Mouse (Mus musculus): Measurements from ENCODE around the gene Bub3. TPM values are rescaled to one million over a fixed set of nuclear protein-coding genes. Genes with fewer than 3 reads are reported as not detected.

The Bub3 gene
- polyA plus RNA-seq, 1 experiment = 88.8 TPM

DNA sequence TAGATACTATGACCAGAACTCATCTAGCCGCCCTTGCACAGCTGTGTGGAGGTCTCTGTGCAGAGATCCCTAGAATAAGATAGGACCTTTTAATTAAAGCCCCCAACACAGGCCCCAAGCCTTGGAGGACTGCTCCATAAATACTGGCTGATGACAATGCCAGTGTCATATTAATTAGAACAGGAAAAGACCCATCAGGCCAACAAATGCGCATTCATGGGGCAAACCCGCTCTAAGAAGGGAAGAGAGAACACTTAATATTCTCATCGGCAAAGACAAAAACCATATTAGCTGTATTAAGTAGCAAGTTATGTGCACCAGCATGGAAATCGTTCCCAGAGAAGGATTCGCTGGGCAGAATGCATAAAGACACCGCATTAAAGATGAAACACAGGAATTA lies 42.1 kb downstream of the Bub3 start:
- no peak overlapping the region for H3K4me3 ChIP-seq (ENCODE audit: insufficient read depth, low read length)
- H3K4me1 ChIP-seq (ENCODE audit: control insufficient read depth, insufficient read depth, low read length) = no peaks in the 10 kb centered on the region
- H3K27ac ChIP-seq (ENCODE audit: insufficient read depth, low read length) = no peak overlapping the region
- TF ChIP-seq CTCF (IDR thresholded peaks at IDR 0.05; ENCODE audit: extremely low read depth, insufficient read depth, low read length) = no peak
- no peak for TF ChIP-seq POLR2A (IDR thresholded peaks at IDR 0.05; ENCODE audit: extremely low read depth, insufficient read depth, low read length)

DNA sequence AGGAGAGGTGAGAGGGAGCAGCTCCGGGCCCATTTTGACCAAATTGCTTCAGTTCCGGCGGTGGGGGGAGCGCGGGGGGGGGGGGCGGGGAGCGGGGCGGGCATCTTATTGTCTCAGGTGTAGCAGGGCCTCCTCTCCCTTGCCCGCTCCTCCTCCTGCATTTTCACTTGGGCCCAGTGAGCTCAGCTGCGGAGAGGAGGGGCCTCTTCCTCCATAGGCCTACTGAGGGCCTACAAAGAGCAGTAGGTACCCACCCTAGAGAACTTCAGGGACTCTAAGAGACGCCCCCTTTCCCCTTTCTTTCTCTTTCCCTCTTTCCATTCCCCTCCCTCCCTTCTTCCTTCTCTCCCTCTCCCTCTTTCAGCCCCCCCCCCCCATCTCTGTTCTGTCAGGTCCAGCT lies 43.2 kb downstream of the Bub3 start:
- H3K4me1 ChIP-seq (ENCODE audit: control insufficient read depth, insufficient read depth, low read length) = no peaks in the 10 kb centered on the region
- no peak overlapping the region for H3K4me3 ChIP-seq (ENCODE audit: insufficient read depth, low read length)
- no peak overlapping the region for H3K27ac ChIP-seq (ENCODE audit: insufficient read depth, low read length)
- TF ChIP-seq POLR2A (IDR thresholded peaks at IDR 0.05; ENCODE audit: extremely low read depth, insufficient read depth, low read length) (no peak), CTCF (IDR thresholded peaks at IDR 0.05; ENCODE audit: extremely low read depth, insufficient read depth, low read length) (no peak)

DNA sequence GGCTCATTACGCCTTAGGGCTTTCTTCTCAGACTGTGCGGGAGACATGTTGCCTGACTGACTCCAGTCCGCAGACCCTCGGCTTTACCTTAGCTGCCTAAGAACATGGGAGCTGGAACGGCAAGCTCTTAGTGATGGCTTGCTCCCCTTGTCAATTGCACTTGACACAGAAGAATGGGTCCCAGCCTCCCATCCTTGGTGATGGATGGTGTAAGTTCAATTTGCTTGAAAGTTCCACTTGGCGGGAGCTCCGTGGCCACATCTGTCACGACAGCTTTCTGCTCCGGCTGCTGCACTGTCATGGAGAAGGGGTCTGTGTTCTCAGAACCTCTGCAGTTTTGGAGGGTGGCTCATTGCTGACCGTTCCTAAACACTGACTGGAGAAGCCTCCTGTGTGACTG lies 44.9 kb downstream of the Bub3 start:
- Histone ChIP-seq H3K4me3 (ENCODE audit: insufficient read depth, low read length) (no peak overlapping the region), H3K4me1 (ENCODE audit: control insufficient read depth, insufficient read depth, low read length) (no peaks in the 10 kb centered on the region), H3K27ac (ENCODE audit: insufficient read depth, low read length) (no peak overlapping the region)
- TF ChIP-seq POLR2A (IDR thresholded peaks at IDR 0.05; ENCODE audit: extremely low read depth, insufficient read depth, low read length) (no peak), CTCF (IDR thresholded peaks at IDR 0.05; ENCODE audit: extremely low read depth, insufficient read depth, low read length) (no peak)

DNA sequence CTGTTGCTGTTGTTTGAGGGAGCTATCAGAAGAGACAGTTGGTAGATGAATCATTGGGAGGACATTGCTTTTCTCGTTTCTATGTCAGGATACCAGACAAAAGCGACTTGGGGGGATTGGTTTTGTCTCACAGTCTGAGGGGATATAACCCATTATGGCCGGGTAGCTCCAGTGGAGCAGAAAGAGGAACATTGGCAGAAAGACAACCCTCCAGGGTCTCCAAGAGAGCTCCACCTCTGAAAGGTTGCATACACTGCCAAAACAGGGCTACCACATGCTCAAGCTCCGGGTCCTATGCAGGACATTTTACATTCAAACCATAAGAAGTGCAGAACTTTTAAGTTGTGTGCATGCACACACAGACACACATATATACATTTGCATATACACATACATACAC lies 45.5 kb downstream of the Bub3 start:
- no peak overlapping the region for H3K4me3 ChIP-seq (ENCODE audit: insufficient read depth, low read length)
- TF ChIP-seq CTCF (IDR thresholded peaks at IDR 0.05; ENCODE audit: extremely low read depth, insufficient read depth, low read length) = no peak
- no peaks in the 10 kb centered on the region for H3K4me1 ChIP-seq (ENCODE audit: control insufficient read depth, insufficient read depth, low read length)
- H3K27ac ChIP-seq (ENCODE audit: insufficient read depth, low read length) = no peak overlapping the region

DNA sequence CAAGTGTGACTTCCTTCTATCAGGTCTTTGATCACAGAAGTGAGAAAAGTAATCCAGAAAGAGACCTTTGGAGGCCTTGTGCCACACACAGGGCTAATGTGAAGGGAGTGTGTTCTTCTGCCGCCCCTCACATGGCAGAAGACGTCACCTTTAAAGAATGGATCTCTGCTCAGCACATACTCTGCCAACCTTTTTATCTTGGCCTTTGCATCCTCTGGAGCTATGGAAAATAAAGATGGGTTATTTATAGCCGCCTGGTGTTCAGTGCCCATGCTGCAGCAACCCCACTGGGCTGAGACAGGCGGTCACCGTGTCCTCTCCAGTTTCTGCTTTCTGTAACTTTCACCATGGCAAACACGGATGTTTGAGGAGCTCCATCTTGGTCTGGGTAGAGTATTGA lies 48.0 kb downstream of the Bub3 start:
- Histone ChIP-seq H3K4me1 (ENCODE audit: control insufficient read depth, insufficient read depth, low read length) (no peaks in the 10 kb centered on the region), H3K27ac (ENCODE audit: insufficient read depth, low read length) (no peak overlapping the region), H3K4me3 (ENCODE audit: insufficient read depth, low read length) (no peak overlapping the region)
- no peak for TF ChIP-seq CTCF (IDR thresholded peaks at IDR 0.05; ENCODE audit: extremely low read depth, insufficient read depth, low read length)

DNA sequence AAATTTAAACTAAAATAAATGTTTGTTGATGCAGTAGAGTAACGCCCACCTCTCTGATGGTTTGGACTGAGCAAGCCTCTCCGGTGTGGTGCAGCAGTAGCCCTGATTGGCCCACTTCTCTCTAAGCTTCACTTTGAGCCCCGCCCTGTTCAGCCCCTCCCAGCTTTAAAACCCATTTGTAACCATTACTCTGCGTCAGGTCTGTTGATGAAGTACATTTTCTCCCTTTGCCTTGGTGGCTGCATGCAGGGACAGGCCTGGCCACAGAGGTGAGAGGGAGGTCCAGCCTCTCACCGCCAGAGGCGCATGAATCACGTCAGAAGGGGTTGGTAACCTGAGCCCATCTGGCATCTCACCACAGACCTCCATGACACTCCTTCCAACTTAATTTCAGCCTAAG lies 49.7 kb downstream of the Bub3 start:
- no peak for TF ChIP-seq CTCF (IDR thresholded peaks at IDR 0.05; ENCODE audit: extremely low read depth, insufficient read depth, low read length)
- TF ChIP-seq POLR2A (IDR thresholded peaks at IDR 0.05; ENCODE audit: extremely low read depth, insufficient read depth, low read length) = no peak
- no peaks in the 10 kb centered on the region for H3K4me1 ChIP-seq (ENCODE audit: control insufficient read depth, insufficient read depth, low read length)
- no peak overlapping the region for H3K4me3 ChIP-seq (ENCODE audit: insufficient read depth, low read length)
- H3K27ac ChIP-seq (ENCODE audit: insufficient read depth, low read length) = no peak overlapping the region

Other genes starting within 250 kb of the Bub3 start
- 0.47 and 0.75 TPM in 2 replicates for gene Cuzd1, start 237.9 kb upstream of the Bub3 start, polyA plus RNA-seq (2012; rRNA removed)
- 0.34 TPM in 1 of 2 replicates, not detected in the other for gene Fam24b, start 230.7 kb upstream of the Bub3 start, polyA plus RNA-seq (2012; rRNA removed)
- gene Fam24a, start 226.4 kb upstream of the Bub3 start, polyA plus RNA-seq (2012; rRNA removed) = not detected in 2 replicates
- 14.2 and 15.2 TPM in 2 replicates for gene 2310057M21Rik, start 197.5 kb upstream of the Bub3 start, polyA plus RNA-seq (2012; rRNA removed)
- 59.5 and 64.4 TPM in 2 replicates for gene Pstk, start 189.1 kb upstream of the Bub3 start, polyA plus RNA-seq (2012; rRNA removed)
- gene Ikzf5, start 149.7 kb upstream of the Bub3 start, polyA plus RNA-seq (2012; rRNA removed) = 17.8 and 18.4 TPM in 2 replicates
- gene Acadsb, start 149.6 kb upstream of the Bub3 start, polyA plus RNA-seq (2012; rRNA removed) = 36.2 and 38.5 TPM in 2 replicates
- gene Hmx3, start 17.4 kb upstream of the Bub3 start, polyA plus RNA-seq (2012; rRNA removed) = not detected in 2 replicates
- not detected in 2 replicates for gene Hmx2, start 11.4 kb upstream of the Bub3 start, polyA plus RNA-seq (2012; rRNA removed)

Data from cortical plate, adult 2 months (tissue).